Mouse (Mus musculus) naive thymus-derived CD4-positive, alpha-beta T cell, adult 2 months (primary cell): ENCODE results near the gene Psmc3.
A peak's percentile ranks its signal among the peaks of the same experiment; 100 is the strongest.
"Not testable (repeated sequence)": the region's sequence is repeated elsewhere in the genome, so short reads cannot be mapped to it uniquely, and the experiment has no call there.

ENCODE experiments used
- DNase-seq: peaks from one replicate; pipeline ENCODE4 v3.0.0-alpha.2; 2011; ENCODE audit warnings: low read depth

The Psmc3 gene

GRCm38 (mm10) chr2:91053934-91054382 is at the start of gene Psmc3:
TSS of gene Psmc3 (plus strand) at chr2:91054009.
- DNase-seq, result peak; percentile 93

- DNase-seq, result no peak
Measured at GRCm38 (mm10) chr2:91008536-91008935, 45.3 kb upstream of the Psmc3 start.

GRCm38 (mm10) chr2:91013881-91014280 is 39.9 kb upstream of the Psmc3 start:
- DNase-seq, result no peak

- no peak for DNase-seq
Measured at GRCm38 (mm10) chr2:91015386-91015785, 38.4 kb upstream of the Psmc3 start.

GRCm38 (mm10) chr2:91018061-91018788 is 35.6 kb upstream of the Psmc3 start:
- DNase-seq, result no peak

- no peak for DNase-seq
Measured at GRCm38 (mm10) chr2:91019911-91020310, 33.9 kb upstream of the Psmc3 start.

- not testable (repeated sequence) for DNase-seq
Measured at GRCm38 (mm10) chr2:91022266-91022665, 31.5 kb upstream of the Psmc3 start.

- no peak for DNase-seq
Measured at GRCm38 (mm10) chr2:91023131-91023530, 30.7 kb upstream of the Psmc3 start.

- DNase-seq, result no peak
Measured at GRCm38 (mm10) chr2:91023956-91024355, 29.9 kb upstream of the Psmc3 start.

- no peak for DNase-seq
Measured at GRCm38 (mm10) chr2:91025081-91025516, 28.7 kb upstream of the Psmc3 start.

- no peak for DNase-seq
Measured at GRCm38 (mm10) chr2:91026491-91026890, 27.3 kb upstream of the Psmc3 start.

- no peak for DNase-seq
Measured at GRCm38 (mm10) chr2:91027391-91028214, 26.2 kb upstream of the Psmc3 start.

- DNase-seq, result no peak
Measured at GRCm38 (mm10) chr2:91031216-91031615, 22.6 kb upstream of the Psmc3 start.

GRCm38 (mm10) chr2:91033000-91033399 is 20.8 kb upstream of the Psmc3 start:
- peak; percentile 56 for DNase-seq

- DNase-seq, result no peak
Measured at GRCm38 (mm10) chr2:91035385-91035784, 18.4 kb upstream of the Psmc3 start, which contains the start of gene Rapsn. TSS of gene Rapsn (plus strand) at chr2:91035620.

- no peak for DNase-seq
Measured at GRCm38 (mm10) chr2:91041786-91042185, 12.0 kb upstream of the Psmc3 start.

- DNase-seq, result peak; percentile 88
Measured at GRCm38 (mm10) chr2:91042651-91043398, 11.0 kb upstream of the Psmc3 start.

GRCm38 (mm10) chr2:91044727-91045126 is 9.1 kb upstream of the Psmc3 start:
- DNase-seq, result no peak

- not testable (repeated sequence) for DNase-seq
Measured at GRCm38 (mm10) chr2:91045805-91046204, 8.0 kb upstream of the Psmc3 start.

GRCm38 (mm10) chr2:91047359-91047758 is 6.5 kb upstream of the Psmc3 start:
- DNase-seq, result no peak

- DNase-seq, result no peak
Measured at GRCm38 (mm10) chr2:91051917-91052316, 1.9 kb upstream of the Psmc3 start.

GRCm38 (mm10) chr2:91052752-91053151 is 1.1 kb upstream of the Psmc3 start:
- DNase-seq, result no peak
